Mouse (Mus musculus) mature B cell (primary cell): ENCODE data around the gene Gpc6.

Source experiments
- in situ Hi-C: fragments of 300-500 bp; cut with MboI; formaldehyde crosslinking; loops from 2 replicates; pipeline ENCODE4 v1.14.3; 2019

The Gpc6 gene

DNA sequence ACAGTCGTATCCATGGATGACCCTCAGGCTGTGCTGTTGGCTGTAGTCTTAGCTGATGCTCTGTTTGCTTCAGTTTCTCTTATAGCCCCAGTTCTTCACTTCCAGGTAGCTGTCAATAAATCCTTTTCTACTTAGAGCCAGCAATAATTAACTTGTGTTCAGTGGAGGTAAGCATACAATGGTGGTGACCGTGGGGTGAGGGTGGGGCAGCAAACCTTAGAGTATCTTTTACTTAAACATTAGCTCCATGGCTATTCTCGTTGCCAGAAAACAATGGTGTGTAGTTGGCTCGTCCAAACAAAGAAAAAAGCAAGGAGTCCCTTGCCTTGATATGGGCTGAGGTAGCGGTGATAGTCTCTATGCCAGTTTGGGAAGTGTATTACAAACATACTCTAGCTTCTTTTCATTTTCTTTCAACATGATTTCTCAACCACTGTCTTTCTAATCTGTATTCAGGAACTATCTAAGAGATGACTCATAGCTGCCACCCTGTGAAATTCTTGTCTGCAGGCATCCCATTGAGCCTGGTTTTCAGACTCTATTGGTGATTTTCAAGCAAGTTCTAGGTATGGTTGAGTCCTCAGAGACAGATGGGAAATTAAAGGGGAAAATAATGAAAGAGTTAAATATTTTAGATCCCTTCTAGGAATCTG lies 22.9 kb downstream of the Gpc6 start:
- in situ Hi-C loops: no loop called here

DNA sequence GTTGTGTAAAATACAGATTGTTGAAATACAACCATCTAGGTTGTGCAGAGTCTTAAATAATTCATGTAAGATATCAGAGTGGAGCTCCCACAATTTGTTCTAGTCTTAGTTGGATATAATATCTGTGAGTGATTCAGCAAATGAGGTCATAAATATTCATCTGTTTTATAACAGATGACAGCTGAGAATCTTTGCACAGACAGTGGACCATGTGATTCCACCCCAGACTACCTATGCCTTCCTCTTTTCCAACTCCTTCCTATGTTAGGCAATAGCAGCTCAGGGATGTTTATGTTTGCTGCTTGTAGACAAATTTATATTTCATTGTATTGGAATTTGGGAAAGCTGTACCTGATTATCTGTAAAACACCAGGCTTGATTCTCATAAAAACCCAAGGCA lies 32.0 kb downstream of the Gpc6 start:
- in situ Hi-C loops: no loop called here

DNA sequence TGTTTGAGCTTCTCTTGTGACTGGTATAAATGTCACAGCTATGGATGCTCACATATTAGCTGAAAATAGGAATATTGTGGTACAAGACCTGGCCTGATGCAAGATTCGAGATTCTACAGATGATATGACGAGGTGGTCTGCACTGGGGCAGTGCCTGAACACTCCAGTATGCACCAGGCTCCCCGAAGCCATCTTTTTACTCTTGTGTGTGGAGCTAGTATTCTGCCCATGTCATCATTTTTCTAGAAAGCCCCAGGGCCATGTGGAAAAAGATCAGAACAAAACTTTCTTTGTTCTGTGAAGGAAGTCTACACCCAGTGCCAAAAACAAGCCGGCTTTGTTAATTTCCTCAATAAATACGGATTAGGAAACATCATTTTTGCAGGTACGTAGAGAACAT lies 39.7 kb downstream of the Gpc6 start:
- in situ Hi-C loops: no loop called here

- in situ Hi-C loops: no loop called here
Observed at GRCm38 (mm10) chr14:116974708-116975107, 49.6 kb downstream of the Gpc6 start.

- in situ Hi-C loops: no loop called here
Observed at GRCm38 (mm10) chr14:116975224-116975623, 50.1 kb downstream of the Gpc6 start.

- in situ Hi-C loops: no loop called here
Observed at GRCm38 (mm10) chr14:116977259-116977658, 52.1 kb downstream of the Gpc6 start.

DNA sequence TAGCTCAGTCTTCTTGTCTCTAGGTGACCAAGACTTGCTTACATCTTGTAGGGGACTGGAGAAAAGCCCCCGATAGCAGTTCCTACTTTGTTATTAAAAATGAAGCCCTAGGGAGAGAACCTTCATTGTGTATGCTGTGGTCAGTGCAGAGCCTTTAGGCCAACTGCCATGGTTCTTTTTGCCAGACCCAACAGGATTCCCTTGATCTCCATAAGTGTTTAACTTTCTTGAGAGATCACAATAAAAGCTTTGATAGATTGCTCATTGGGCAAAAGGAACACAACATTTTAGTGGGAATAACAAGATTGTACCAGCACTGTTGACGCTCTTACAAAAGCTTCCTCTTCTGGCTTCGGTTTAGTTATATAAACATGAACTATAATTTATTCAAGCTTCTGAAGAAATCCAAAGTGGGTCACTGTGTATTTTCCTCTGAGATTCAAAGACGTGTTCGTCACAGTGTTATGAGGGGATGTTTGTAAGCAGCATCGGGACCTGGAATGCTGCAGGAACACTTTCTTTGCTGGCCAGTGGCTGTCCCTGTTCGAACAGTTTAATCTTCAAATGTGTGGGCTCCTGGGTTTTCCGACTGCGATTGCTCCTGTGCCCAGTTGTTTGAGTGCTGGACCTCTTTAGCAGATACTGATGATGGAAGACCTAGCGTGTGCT lies 54.7 kb downstream of the Gpc6 start:
- in situ Hi-C loops: no loop called here

GRCm38 (mm10) chr14:116981711-116982110 lies 56.6 kb downstream of the Gpc6 start:
- in situ Hi-C loops: no loop called here

- in situ Hi-C loops: no loop called here
Observed at GRCm38 (mm10) chr14:116987341-116987740, 62.2 kb downstream of the Gpc6 start.

DNA sequence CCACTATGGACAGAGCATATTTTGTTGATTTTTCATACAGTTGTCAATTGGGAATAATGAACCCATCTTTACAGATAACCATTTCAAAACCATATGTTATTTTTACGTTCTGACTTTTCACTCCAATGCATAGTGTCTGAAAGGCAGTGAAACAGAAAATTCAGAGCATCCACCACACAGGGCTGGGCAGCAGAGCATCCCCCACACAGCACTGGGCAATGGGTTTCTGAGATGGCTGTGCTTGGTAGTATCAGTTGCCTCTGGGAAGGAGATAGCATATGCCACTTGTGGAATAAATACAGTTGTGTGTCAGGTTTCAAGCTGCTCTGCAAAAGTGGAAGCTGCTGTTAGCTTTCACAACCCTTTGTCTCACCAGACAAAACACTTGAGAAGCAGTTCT lies 75.3 kb downstream of the Gpc6 start:
- in situ Hi-C loops: no loop called here

DNA sequence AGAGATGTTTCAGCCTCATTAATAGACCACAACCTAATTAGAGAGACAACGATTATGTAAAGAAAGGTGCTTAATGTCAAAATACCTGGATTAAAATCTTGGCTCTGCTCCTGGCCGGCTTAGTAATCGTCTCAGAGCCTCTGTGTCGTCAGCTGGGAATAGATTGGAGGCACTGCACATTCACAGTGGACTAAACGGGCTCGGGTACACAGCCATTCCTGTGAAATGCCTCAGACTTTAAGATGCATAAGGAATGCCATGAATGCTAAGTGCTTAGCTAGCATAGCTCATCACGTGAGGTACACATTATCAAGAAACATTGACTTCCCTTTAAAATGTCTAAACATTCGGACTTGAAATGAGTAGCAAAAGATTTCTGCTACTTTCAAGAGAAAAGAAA lies 77.2 kb downstream of the Gpc6 start:
- in situ Hi-C loops: no loop called here

GRCm38 (mm10) chr14:117008781-117009180 lies 83.7 kb downstream of the Gpc6 start:
- in situ Hi-C loops: no loop called here

DNA sequence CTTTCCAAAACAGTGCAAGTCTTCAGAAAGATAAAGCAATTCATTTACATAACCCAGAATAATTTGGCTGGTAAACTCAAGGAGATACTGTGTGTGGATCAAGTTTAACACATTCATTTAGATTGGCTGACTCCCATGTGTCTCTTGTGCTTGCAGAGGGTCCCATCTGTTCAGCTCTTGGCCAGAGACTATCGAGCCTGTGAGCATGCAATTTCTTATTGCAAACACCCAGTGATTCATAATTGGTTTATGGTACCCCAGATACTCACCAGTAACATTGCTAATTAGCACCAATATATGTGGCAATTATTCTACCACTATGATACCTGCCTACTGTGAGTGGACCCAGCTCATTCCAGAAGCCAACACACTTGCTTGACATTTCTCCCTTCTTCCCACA lies 87.9 kb downstream of the Gpc6 start:
- in situ Hi-C loops: no loop called here

DNA sequence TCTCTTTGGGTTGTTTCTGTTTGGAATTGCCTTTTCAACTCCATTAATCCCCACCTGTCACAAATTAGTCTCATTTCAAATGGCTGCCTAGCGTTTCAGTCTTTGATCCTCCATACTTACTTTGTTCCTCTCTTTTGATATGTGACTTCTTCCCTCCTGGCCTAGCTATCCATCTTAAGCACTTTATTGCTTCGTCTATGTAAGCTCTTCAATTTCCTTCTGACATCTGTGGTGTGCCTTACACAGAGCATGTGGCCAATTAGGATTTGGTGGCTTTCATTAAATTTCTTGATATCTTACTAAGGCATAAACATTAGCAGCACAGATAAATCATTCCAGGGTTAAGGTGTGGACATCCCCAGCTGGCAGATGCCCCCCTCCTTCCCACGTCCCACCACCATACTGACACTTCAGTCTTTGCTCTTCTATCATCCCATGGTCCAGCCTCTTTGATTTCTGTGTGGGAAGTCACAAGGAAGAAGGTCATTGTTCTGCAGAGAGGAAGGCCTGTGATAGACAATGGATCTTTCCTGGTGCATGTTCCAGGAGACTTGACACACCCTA lies 88.5 kb downstream of the Gpc6 start:
- in situ Hi-C loops: no loop called here

- in situ Hi-C loops: no loop called here
Observed at GRCm38 (mm10) chr14:117015333-117015922, 90.3 kb downstream of the Gpc6 start.

- in situ Hi-C loops: no loop called here
Observed at GRCm38 (mm10) chr14:117022180-117022799, 97.2 kb downstream of the Gpc6 start.

DNA sequence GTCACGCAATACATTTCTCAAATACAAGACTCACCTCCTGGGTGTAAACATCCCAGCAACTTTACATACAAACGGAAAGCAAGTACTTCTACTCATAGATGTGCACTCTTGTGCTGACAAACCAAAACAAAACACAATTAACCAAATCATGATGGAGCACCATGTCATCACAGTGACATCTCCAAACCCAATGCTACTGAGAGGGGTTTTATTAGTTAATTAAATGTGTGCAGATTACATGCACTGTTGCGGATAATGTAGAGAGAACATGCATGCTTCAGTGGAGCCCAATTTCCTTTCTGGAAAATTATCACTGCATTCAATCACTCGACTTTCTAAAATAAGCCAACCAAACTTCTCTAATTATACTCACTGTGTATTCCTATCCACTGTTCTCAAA lies 109.0 kb downstream of the Gpc6 start:
- in situ Hi-C loops: no loop called here

DNA sequence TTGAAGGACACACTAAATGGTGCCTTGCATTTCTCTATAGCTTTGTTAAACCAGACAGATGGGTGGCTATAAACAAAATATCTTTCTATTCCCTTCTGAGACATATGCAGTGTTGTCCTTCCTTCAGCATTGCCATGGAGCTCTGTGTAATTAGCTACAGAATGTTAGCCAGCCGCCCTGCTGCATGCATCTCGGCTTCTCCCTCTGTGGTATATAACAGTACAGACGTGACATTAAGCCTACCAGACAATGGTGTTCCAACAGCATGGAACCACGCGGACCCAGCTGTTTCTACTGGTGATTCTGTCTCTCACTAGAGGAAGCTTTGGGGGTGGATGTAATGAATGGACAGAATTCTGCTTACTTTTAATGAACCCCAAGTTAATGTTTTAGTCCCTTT lies 115.9 kb downstream of the Gpc6 start:
- in situ Hi-C loops: no loop called here

DNA sequence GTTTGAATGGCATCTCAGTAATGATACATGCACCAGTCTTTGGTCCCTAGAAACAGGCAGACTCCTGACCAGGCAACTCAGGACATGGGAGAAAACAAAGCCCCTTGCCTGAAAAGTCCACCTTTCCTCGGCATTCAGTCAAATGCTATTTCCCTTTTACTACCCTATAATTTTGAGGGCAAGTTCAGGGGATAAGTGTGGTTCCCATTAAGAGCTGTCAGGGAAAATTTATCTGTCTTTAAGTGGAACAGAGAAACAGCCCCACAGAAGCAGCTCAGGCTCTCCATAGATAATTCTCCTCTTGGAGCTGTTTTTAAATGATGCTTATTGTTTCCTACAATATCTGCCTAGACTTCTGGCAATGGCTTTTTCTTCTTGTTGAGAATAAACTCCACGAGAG lies 123.8 kb downstream of the Gpc6 start:
- in situ Hi-C loops: no loop called here

DNA sequence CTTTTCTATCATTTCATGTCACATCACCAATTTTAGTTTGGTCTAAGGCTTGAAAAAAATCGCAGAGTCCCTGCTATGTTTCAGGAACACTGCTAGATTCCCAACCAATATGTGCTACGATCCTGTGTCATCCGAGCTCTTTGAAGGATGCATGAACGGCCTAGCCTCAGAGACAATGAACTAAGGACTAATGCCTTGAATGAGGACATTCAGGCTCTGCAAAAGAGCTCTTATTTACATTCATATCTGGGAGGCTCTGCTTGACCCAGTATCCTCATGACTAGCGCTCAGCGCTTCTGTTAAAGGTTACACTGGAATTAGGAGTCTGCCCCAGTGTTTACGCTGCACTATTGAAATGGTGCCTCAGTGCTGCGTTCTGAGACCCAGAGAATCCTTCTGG lies 125.8 kb downstream of the Gpc6 start:
- in situ Hi-C loops: no loop called here

DNA sequence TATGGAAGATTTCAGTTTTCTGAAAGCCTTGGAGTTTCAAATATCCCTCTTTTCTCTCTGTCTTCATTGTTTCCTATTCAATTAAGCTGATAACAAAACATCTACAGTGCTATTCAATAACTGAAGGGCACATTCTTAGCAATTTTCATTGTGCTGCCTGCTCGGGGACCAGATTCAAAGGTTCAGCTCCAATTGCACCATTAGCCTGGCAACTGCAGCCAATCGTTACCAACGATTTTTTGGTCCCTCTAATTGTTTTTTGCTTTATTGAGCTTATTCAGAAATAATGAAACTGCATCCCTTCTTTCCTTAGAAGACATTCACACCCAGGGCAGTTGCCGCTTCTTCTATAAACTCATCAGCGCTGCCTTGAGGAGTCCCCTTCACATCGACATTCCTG lies 128.2 kb downstream of the Gpc6 start:
- in situ Hi-C loops: no loop called here

DNA sequence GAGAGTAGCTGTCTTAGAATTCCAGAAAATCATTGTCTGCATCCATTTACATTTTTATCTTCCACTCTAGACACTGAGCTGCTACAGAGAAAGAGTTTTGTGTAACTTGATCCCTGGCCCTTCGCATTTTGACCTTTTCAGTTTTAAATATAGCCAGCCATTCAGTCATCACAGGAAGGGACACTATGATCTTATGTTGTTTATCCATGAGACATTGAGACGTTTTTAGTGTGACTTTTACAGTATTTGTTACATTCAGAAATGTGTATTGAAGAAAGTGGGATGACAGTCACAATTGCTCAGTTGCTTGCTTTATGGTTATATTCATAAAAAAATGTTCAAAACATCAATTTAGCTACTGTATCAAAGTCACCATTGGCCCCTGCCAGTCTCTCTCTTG lies 130.0 kb downstream of the Gpc6 start:
- in situ Hi-C loops: no loop called here

GRCm38 (mm10) chr14:117061078-117061477 lies 136.0 kb downstream of the Gpc6 start:
- in situ Hi-C loops: no loop called here
